In genomic region chr8:125902521-125902920, GRCm38 (mm10) we compare ENCODE assay signal across 26 mouse cellular contexts. TPM values are rescaled to one million over a fixed set of nuclear protein-coding genes. Genes with fewer than 3 reads are reported as not detected.
DNase-seq lines count a peak whose midpoint lies in the region; ATAC-seq and TF ChIP-seq lines count a peak whose summit lies in the region.
"Had no signal": no experiment of that assay in that cellular context is flagged by ENCODE, and none has a peak within 500 bp of the region (broad histone marks: within the 10 kb centered on the region; RNA-seq: fewer than 3 reads in every experiment).

No protein-coding gene starts in this region.

- WGBS in embryonic facial prominence, embryonic 12.5 days, result 24% methylated on average over 3 of the region's 3 CpGs
- 38% methylated on average over 3 of the region's 3 CpGs for WGBS in embryonic facial prominence, embryonic 10.5 days

- no peak; the same call in 1 of the 2 replicates for ATAC-seq in embryonic facial prominence, embryonic 12.5 days (ENCODE audit: insufficient number of reproducible peaks, insufficient read depth, low FRiP score, low TSS enrichment)
- ATAC-seq: forebrain, embryonic 15.5 days had no signal

- 0 out of 2 replicates have a peak overlapping the region, but pooled peaks have one; percentile 51 for H3K27ac ChIP-seq in embryonic facial prominence, embryonic 12.5 days
- no peak overlapping the region for H3K27ac ChIP-seq in embryonic facial prominence, embryonic 10.5 days (replicated peaks)
- 0 out of 2 replicates have a peak overlapping the region, but pooled peaks have one; percentile 17 for H3K27ac ChIP-seq in cortical plate, adult 2 months (ENCODE audit: insufficient read depth, low read length)
- peak overlapping the region; percentile 72; the same call in 1 of the 2 replicates for H3K27ac ChIP-seq in testis, adult 2 months (ENCODE audit: control insufficient read depth, insufficient read depth, low read depth, low read length)
- H3K27ac ChIP-seq: embryonic facial prominence, embryonic 15.5 days; forebrain, embryonic 15.5 days; heart, embryonic 15.5 days; hindbrain, embryonic 14.5 days; kidney, postnatal 0 days; limb, embryonic 15.5 days; liver, embryonic 14.5 days; macrophage; midbrain, embryonic 10.5 days; neural tube, embryonic 15.5 days had no signal

- H3K9me3 ChIP-seq in embryonic facial prominence, embryonic 12.5 days, result no peaks in the 10 kb centered on the region
- H3K9me3 ChIP-seq in embryonic facial prominence, embryonic 10.5 days, result no peaks in the 10 kb centered on the region
- H3K9me3 ChIP-seq: embryonic facial prominence, embryonic 15.5 days; forebrain, embryonic 15.5 days; heart, embryonic 15.5 days; limb, embryonic 15.5 days; midbrain, embryonic 10.5 days; neural tube, embryonic 15.5 days had no signal

- H3K9ac ChIP-seq in embryonic facial prominence, embryonic 12.5 days, result no peak overlapping the region
- H3K9ac ChIP-seq: embryonic facial prominence, embryonic 15.5 days; forebrain, embryonic 15.5 days; heart, embryonic 15.5 days; hindbrain, embryonic 14.5 days; limb, embryonic 15.5 days; liver, embryonic 14.5 days; neural tube, embryonic 15.5 days had no signal

- peaks cover 12% of the 10 kb centered on the region for H3K4me1 ChIP-seq in embryonic facial prominence, embryonic 12.5 days
- H3K4me1 ChIP-seq in embryonic facial prominence, embryonic 10.5 days, result peaks cover 21% of the 10 kb centered on the region
- H3K4me1 ChIP-seq in cortical plate, adult 2 months (ENCODE audit: control insufficient read depth, insufficient read depth, low read length), result peaks cover 4% of the 10 kb centered on the region; the same call in 1 of the 2 replicates
- peaks cover 5% of the 10 kb centered on the region for H3K4me1 ChIP-seq in testis, adult 2 months (ENCODE audit: control insufficient read depth, insufficient read depth, low read length)

- H3K27me3 ChIP-seq in embryonic facial prominence, embryonic 12.5 days, result peaks cover 26% of the 10 kb centered on the region
- H3K27me3 ChIP-seq in embryonic facial prominence, embryonic 10.5 days (replicated peaks; ENCODE audit: low read depth, poor library complexity, severe bottlenecking), result peaks cover 34% of the 10 kb centered on the region
- 0 out of 2 replicates have a peak, but pooled peaks cover 2% of the 10 kb centered on the region for H3K27me3 ChIP-seq in testis, adult 2 months (ENCODE audit: control insufficient read depth, insufficient read depth, low read length)

- no peak for TF ChIP-seq POLR2A in cortical plate, adult 2 months (IDR thresholded peaks at IDR 0.05; ENCODE audit: extremely low read depth, insufficient read depth, low read length)
- no peak for TF ChIP-seq POLR2A in testis, adult 2 months (IDR thresholded peaks at IDR 0.05; ENCODE audit: control insufficient read depth, low read depth, low read length)

- DNase-seq in embryonic facial prominence, embryonic 10.5 days (ENCODE audit: low spot score), result no peak
- DNase-seq in MN1 (ENCODE audit: low spot score), result peak; percentile 33
- no peak for DNase-seq in heart, adult 18-20 months
- DNase-seq in frontal cortex, postnatal 14 days (ENCODE audit: low spot score in 2 of 2), result no peak
- DNase-seq: adrenal gland, postnatal 10 days; cerebellum, adult 11-12 months; cerebellum, postnatal 10 days; gastrocnemius, postnatal 36 days; heart, postnatal 4 days; kidney, adult 2 months; left cerebral cortex, postnatal 4 days; thymus, postnatal 36 days had no signal

- H3K36me3 ChIP-seq in embryonic facial prominence, embryonic 12.5 days, result no peaks in the 10 kb centered on the region
- no peaks in the 10 kb centered on the region for H3K36me3 ChIP-seq in embryonic facial prominence, embryonic 10.5 days (replicated peaks)
- no peaks in the 10 kb centered on the region for H3K36me3 ChIP-seq in testis, adult 2 months (ENCODE audit: control insufficient read depth, insufficient read depth, low read length)
- H3K36me3 ChIP-seq: embryonic facial prominence, embryonic 15.5 days; forebrain, embryonic 15.5 days; heart, embryonic 15.5 days; limb, embryonic 15.5 days; midbrain, embryonic 10.5 days; neural tube, embryonic 15.5 days had no signal

- H3K4me3 ChIP-seq in embryonic facial prominence, embryonic 12.5 days, result no peak overlapping the region
- no peak overlapping the region for H3K4me3 ChIP-seq in embryonic facial prominence, embryonic 10.5 days
- H3K4me3 ChIP-seq in cortical plate, adult 2 months (ENCODE audit: insufficient read depth, low read length), result no peak overlapping the region
- no peak overlapping the region for H3K4me3 ChIP-seq in testis, adult 2 months (ENCODE audit: control insufficient read depth, low read depth, low read length)
- H3K4me3 ChIP-seq: embryonic facial prominence, embryonic 15.5 days; forebrain, embryonic 15.5 days; heart, embryonic 15.5 days; limb, embryonic 15.5 days; midbrain, embryonic 10.5 days; neural tube, embryonic 15.5 days had no signal

- TF ChIP-seq CTCF in cortical plate, adult 2 months (IDR thresholded peaks at IDR 0.05; ENCODE audit: extremely low read depth, insufficient read depth, low read length), result no peak
- no peak for TF ChIP-seq CTCF in testis, adult 2 months (IDR thresholded peaks at IDR 0.05; ENCODE audit: control insufficient read depth, insufficient read depth, insufficient replicate concordance, low read depth, low read length)

- H3K4me2 ChIP-seq in embryonic facial prominence, embryonic 12.5 days (replicated peaks), result no peak overlapping the region
- H3K4me2 ChIP-seq: embryonic facial prominence, embryonic 15.5 days; forebrain, embryonic 15.5 days; heart, embryonic 15.5 days; hindbrain, embryonic 14.5 days; limb, embryonic 15.5 days; neural tube, embryonic 15.5 days had no signal

RNA-seq across cellular contexts. Expression of gene Pcnx2, which starts 4.4 kb away (rescaled TPM):
- 0.29 and 0.31 TPM in 2 replicates for polyA plus RNA-seq in embryonic facial prominence, embryonic 12.5 days (2016; fragmentation: Nextera tagmentation; extraction: Ambion mirVana)
- polyA plus RNA-seq in embryonic facial prominence, embryonic 10.5 days (2016; fragmentation: Nextera tagmentation; extraction: Ambion mirVana), result 0.10 and 0.15 TPM in 2 replicates
- 54.4 and 57.8 TPM in 2 replicates for polyA plus RNA-seq in cortical plate, adult 2 months (2012; rRNA removed)
- polyA plus RNA-seq in testis, adult 2 months (2012; rRNA removed), result 8.4 and 12.0 TPM in 2 replicates
- total RNA-seq in heart, adult 18-20 months (2021), result under 1 TPM; 0.50 to 0.80 TPM
- polyA plus RNA-seq: C2C12, macrophage had no signal

RNA-seq across cellular contexts. Expression of gene Map3k21, which starts 7.7 kb away (rescaled TPM):
- polyA plus RNA-seq in embryonic facial prominence, embryonic 12.5 days (2016; fragmentation: Nextera tagmentation; extraction: Ambion mirVana), result 0.10 and 0.18 TPM in 2 replicates
- polyA plus RNA-seq in embryonic facial prominence, embryonic 10.5 days (2016; fragmentation: Nextera tagmentation; extraction: Ambion mirVana), result 0.04 and 0.06 TPM in 2 replicates
- 2.4 and 2.5 TPM in 2 replicates for polyA plus RNA-seq in cortical plate, adult 2 months (2012; rRNA removed)
- polyA plus RNA-seq in testis, adult 2 months (2012; rRNA removed), result 3.2 and 3.3 TPM in 2 replicates
- total RNA-seq in heart, adult 18-20 months (2021), result under 1 TPM; 0.67 to 0.89 TPM
- polyA plus RNA-seq: C2C12; macrophage; midbrain, embryonic 10.5 days had no signal
